Mouse (Mus musculus): Measurements from ENCODE around the gene Cdk5rap2. TPM values are rescaled to one million over a fixed set of nuclear protein-coding genes. Genes with fewer than 3 reads are reported as not detected.

Gene Cdk5rap2
- polyA plus RNA-seq, 1 experiment from 2014 or later = 14.8 TPM

DNA sequence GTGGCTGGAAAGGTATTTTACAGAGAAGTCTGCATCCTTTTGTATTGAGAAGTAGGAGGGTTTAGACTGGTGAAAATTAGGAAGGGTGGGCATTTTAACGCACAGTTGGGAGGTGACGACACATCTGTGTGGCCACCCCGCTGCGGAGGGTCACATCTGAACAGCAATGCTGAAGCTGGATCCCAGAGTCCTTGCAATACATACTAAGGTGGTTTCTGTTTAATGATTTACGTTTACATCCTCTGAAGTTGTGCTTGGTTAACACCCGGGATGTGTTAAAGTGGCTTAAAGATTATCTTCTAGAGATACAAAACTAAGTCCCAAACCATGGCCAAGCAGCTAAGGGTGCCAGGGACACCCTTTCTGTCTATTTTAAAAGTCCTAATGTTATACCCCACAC is 171.4 kb downstream of the Cdk5rap2 start:
- no peaks in the 10 kb centered on the region for H3K4me1 ChIP-seq (ENCODE audit: control insufficient read depth, insufficient read depth, low read length)
- H3K9me3 ChIP-seq (replicated peaks; ENCODE audit: control insufficient read depth, low read length) = no peaks in the 10 kb centered on the region
- no peak for ATAC-seq (ENCODE audit: insufficient read depth, low FRiP score)
- no peak overlapping the region for H3K9ac ChIP-seq (ENCODE audit: low read length)
- H3K4me2 ChIP-seq (ENCODE audit: low read depth, low read length) = no peak overlapping the region
- 89% methylated on average over 6 of the region's 6 CpGs for WGBS
- no peak overlapping the region for H3K4me3 ChIP-seq (replicated peaks; ENCODE audit: low read length)
- H3K27me3 ChIP-seq (ENCODE audit: control insufficient read depth, insufficient read depth, low read length) = no peaks in the 10 kb centered on the region
- no peak overlapping the region for H3K27ac ChIP-seq (ENCODE audit: low read length)
- H3K36me3 ChIP-seq (ENCODE audit: control insufficient read depth, insufficient read depth, low read length) = peaks cover 5% of the 10 kb centered on the region; the same call in 1 of the 2 replicates

DNA sequence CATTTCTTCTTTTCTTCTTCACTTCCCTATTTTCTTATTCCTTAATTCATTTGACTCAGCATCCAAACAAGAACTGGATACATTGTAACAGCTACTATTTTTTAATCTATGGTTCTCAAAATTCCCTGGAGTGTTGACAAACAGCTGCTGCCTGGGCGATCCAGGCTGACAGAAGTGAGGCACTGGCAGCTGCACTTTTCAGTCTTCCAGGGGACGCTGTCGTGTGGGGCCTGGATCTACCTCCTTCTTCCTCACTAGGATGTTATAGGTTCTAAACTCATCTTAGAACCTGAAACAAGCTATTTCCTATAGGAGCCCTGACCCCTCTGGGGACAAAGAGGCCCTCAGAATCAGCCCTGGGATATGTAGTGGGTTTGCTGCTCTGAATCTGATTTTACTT is 177.9 kb downstream of the Cdk5rap2 start:
- Histone ChIP-seq H3K4me2 (ENCODE audit: low read depth, low read length) (no peak overlapping the region), H3K27ac (ENCODE audit: low read length) (no peak overlapping the region), H3K36me3 (ENCODE audit: control insufficient read depth, insufficient read depth, low read length) (peaks cover 4% of the 10 kb centered on the region; the same call in 1 of the 2 replicates), H3K9ac (ENCODE audit: low read length) (no peak overlapping the region), H3K4me1 (ENCODE audit: control insufficient read depth, insufficient read depth, low read length) (no peaks in the 10 kb centered on the region), H3K9me3 (replicated peaks; ENCODE audit: control insufficient read depth, low read length) (no peaks in the 10 kb centered on the region), H3K4me3 (replicated peaks; ENCODE audit: low read length) (no peak overlapping the region), H3K27me3 (ENCODE audit: control insufficient read depth, insufficient read depth, low read length) (no peaks in the 10 kb centered on the region)
- 83% methylated on average over 3 of the region's 3 CpGs for WGBS
- no peak for ATAC-seq (ENCODE audit: insufficient read depth, low FRiP score)

- Histone ChIP-seq H3K36me3 (ENCODE audit: control insufficient read depth, insufficient read depth, low read length) (peaks cover 4% of the 10 kb centered on the region; the same call in 1 of the 2 replicates), H3K4me3 (replicated peaks; ENCODE audit: low read length) (no peak overlapping the region), H3K4me2 (ENCODE audit: low read depth, low read length) (no peak overlapping the region), H3K9me3 (replicated peaks; ENCODE audit: control insufficient read depth, low read length) (no peaks in the 10 kb centered on the region), H3K27ac (ENCODE audit: low read length) (no peak overlapping the region), H3K4me1 (ENCODE audit: control insufficient read depth, insufficient read depth, low read length) (no peaks in the 10 kb centered on the region), H3K27me3 (ENCODE audit: control insufficient read depth, insufficient read depth, low read length) (no peaks in the 10 kb centered on the region), H3K9ac (ENCODE audit: low read length) (no peak overlapping the region)
- no peak for ATAC-seq (ENCODE audit: insufficient read depth, low FRiP score)
- 90% methylated on average over 4 of the region's 4 CpGs for WGBS
Observed at GRCm38 (mm10) chr4:70229874-70230273, 180.4 kb downstream of the Cdk5rap2 start.

DNA sequence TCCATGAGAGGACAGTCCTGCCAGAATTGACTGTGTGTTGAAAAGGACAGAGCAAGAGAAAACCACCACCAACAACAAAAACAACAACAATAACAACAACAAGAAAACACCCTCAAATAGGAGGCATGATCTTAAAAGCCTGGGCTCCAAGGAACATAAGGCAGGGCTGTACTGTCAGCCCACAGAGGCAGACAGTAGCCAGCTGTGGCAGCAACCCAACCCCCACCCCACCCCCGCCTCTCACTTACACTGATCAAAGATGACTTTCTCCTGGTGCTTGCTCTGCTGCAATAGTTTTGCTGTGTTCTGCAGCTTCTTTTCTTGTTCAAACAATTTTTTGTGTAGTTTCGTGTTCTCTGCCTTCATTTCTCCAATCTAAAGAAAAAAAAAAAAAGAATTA is 181.9 kb downstream of the Cdk5rap2 start:
- 68% methylated on average over 2 of the region's 2 CpGs for WGBS
- Histone ChIP-seq H3K9ac (ENCODE audit: low read length) (no peak overlapping the region), H3K4me2 (ENCODE audit: low read depth, low read length) (no peak overlapping the region), H3K4me3 (replicated peaks; ENCODE audit: low read length) (no peak overlapping the region), H3K9me3 (replicated peaks; ENCODE audit: control insufficient read depth, low read length) (no peaks in the 10 kb centered on the region), H3K36me3 (ENCODE audit: control insufficient read depth, insufficient read depth, low read length) (peaks cover 6% of the 10 kb centered on the region; the same call in 1 of the 2 replicates), H3K27ac (ENCODE audit: low read length) (no peak overlapping the region), H3K27me3 (ENCODE audit: control insufficient read depth, insufficient read depth, low read length) (no peaks in the 10 kb centered on the region), H3K4me1 (ENCODE audit: control insufficient read depth, insufficient read depth, low read length) (no peaks in the 10 kb centered on the region)
- ATAC-seq (ENCODE audit: insufficient read depth, low FRiP score) = no peak

DNA sequence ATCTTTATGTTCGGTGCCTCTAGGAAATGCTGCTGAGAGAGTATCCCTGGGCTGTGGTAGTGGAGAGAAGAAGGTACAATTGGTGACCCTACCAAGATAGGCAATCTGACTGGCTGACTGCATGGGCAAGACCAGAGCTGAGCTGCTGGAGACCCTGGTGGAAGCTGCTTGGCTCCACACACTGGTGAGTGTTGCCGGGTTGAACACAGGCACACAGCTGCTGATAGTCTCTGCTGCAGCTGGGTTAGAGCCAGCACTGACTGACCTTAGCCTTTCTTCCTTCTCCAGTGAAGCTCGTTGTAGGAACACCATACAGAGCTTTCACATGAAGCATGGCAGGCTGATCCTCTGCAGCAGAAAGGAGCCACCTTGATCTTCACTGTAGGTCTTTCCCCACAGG is 182.6 kb downstream of the Cdk5rap2 start:
- Histone ChIP-seq H3K27me3 (ENCODE audit: control insufficient read depth, insufficient read depth, low read length) (no peaks in the 10 kb centered on the region), H3K27ac (ENCODE audit: low read length) (no peak overlapping the region), H3K4me3 (replicated peaks; ENCODE audit: low read length) (no peak overlapping the region), H3K4me1 (ENCODE audit: control insufficient read depth, insufficient read depth, low read length) (no peaks in the 10 kb centered on the region), H3K4me2 (ENCODE audit: low read depth, low read length) (no peak overlapping the region), H3K9ac (ENCODE audit: low read length) (no peak overlapping the region), H3K9me3 (replicated peaks; ENCODE audit: control insufficient read depth, low read length) (no peaks in the 10 kb centered on the region), H3K36me3 (ENCODE audit: control insufficient read depth, insufficient read depth, low read length) (peaks cover 9% of the 10 kb centered on the region; the same call in 1 of the 2 replicates)
- ATAC-seq (ENCODE audit: insufficient read depth, low FRiP score) = no peak
- WGBS = 67% methylated on average over 3 of the region's 3 CpGs

- 73% methylated on average over 2 of the region's 2 CpGs for WGBS
- H3K36me3 ChIP-seq (ENCODE audit: control insufficient read depth, insufficient read depth, low read length) = peaks cover 9% of the 10 kb centered on the region; the same call in 1 of the 2 replicates
- H3K9me3 ChIP-seq (replicated peaks; ENCODE audit: control insufficient read depth, low read length) = no peaks in the 10 kb centered on the region
- H3K9ac ChIP-seq (ENCODE audit: low read length) = no peak overlapping the region
- no peak overlapping the region for H3K27ac ChIP-seq (ENCODE audit: low read length)
- no peak overlapping the region for H3K4me3 ChIP-seq (replicated peaks; ENCODE audit: low read length)
- H3K4me2 ChIP-seq (ENCODE audit: low read depth, low read length) = no peak overlapping the region
- no peaks in the 10 kb centered on the region for H3K27me3 ChIP-seq (ENCODE audit: control insufficient read depth, insufficient read depth, low read length)
- ATAC-seq (ENCODE audit: insufficient read depth, low FRiP score) = no peak
- H3K4me1 ChIP-seq (ENCODE audit: control insufficient read depth, insufficient read depth, low read length) = no peaks in the 10 kb centered on the region
Observed at GRCm38 (mm10) chr4:70224503-70224902, 185.7 kb downstream of the Cdk5rap2 start.

- Histone ChIP-seq H3K36me3 (ENCODE audit: control insufficient read depth, insufficient read depth, low read length) (0 out of 2 replicates have a peak, but pooled peaks cover 9% of the 10 kb centered on the region), H3K9ac (ENCODE audit: low read length) (no peak overlapping the region), H3K4me2 (ENCODE audit: low read depth, low read length) (no peak overlapping the region), H3K4me3 (replicated peaks; ENCODE audit: low read length) (no peak overlapping the region), H3K27ac (ENCODE audit: low read length) (no peak overlapping the region), H3K9me3 (replicated peaks; ENCODE audit: control insufficient read depth, low read length) (no peaks in the 10 kb centered on the region), H3K4me1 (ENCODE audit: control insufficient read depth, insufficient read depth, low read length) (no peaks in the 10 kb centered on the region), H3K27me3 (ENCODE audit: control insufficient read depth, insufficient read depth, low read length) (no peaks in the 10 kb centered on the region)
- no peak for ATAC-seq (ENCODE audit: insufficient read depth, low FRiP score)
- WGBS = 67% methylated on average over 3 of the region's 3 CpGs
Observed at GRCm38 (mm10) chr4:70221878-70222277, 188.4 kb downstream of the Cdk5rap2 start.

GRCm38 (mm10) chr4:70221370-70221769 is 188.9 kb downstream of the Cdk5rap2 start:
- 79% methylated on average over 1 of the region's 1 CpGs for WGBS
- H3K36me3 ChIP-seq (ENCODE audit: control insufficient read depth, insufficient read depth, low read length) = 0 out of 2 replicates have a peak, but pooled peaks cover 9% of the 10 kb centered on the region
- H3K27me3 ChIP-seq (ENCODE audit: control insufficient read depth, insufficient read depth, low read length) = no peaks in the 10 kb centered on the region
- H3K4me3 ChIP-seq (replicated peaks; ENCODE audit: low read length) = no peak overlapping the region
- no peak overlapping the region for H3K9ac ChIP-seq (ENCODE audit: low read length)
- no peak overlapping the region for H3K27ac ChIP-seq (ENCODE audit: low read length)
- no peak for ATAC-seq (ENCODE audit: insufficient read depth, low FRiP score)
- no peak overlapping the region for H3K4me2 ChIP-seq (ENCODE audit: low read depth, low read length)
- H3K9me3 ChIP-seq (replicated peaks; ENCODE audit: control insufficient read depth, low read length) = no peaks in the 10 kb centered on the region
- H3K4me1 ChIP-seq (ENCODE audit: control insufficient read depth, insufficient read depth, low read length) = no peaks in the 10 kb centered on the region

GRCm38 (mm10) chr4:70220277-70221180 is 189.7 kb downstream of the Cdk5rap2 start:
- Histone ChIP-seq H3K4me1 (ENCODE audit: control insufficient read depth, insufficient read depth, low read length) (no peaks in the 10 kb centered on the region), H3K9ac (ENCODE audit: low read length) (no peak overlapping the region), H3K36me3 (ENCODE audit: control insufficient read depth, insufficient read depth, low read length) (0 out of 2 replicates have a peak, but pooled peaks cover 9% of the 10 kb centered on the region), H3K9me3 (replicated peaks; ENCODE audit: control insufficient read depth, low read length) (no peaks in the 10 kb centered on the region), H3K4me2 (ENCODE audit: low read depth, low read length) (no peak overlapping the region), H3K4me3 (replicated peaks; ENCODE audit: low read length) (no peak overlapping the region), H3K27me3 (ENCODE audit: control insufficient read depth, insufficient read depth, low read length) (no peaks in the 10 kb centered on the region), H3K27ac (ENCODE audit: low read length) (no peak overlapping the region)
- ATAC-seq (ENCODE audit: insufficient read depth, low FRiP score) = no peak; the same call in 1 of the 2 replicates
- 64% methylated on average over 10 of the region's 10 CpGs for WGBS

Measured in stomach, embryonic 16.5 days (tissue).